ENCODE assay signal across 8 mouse cellular contexts in genomic region chr6:112091125-112091763, GRCm38 (mm10).
A peak's percentile ranks its signal among the peaks of the same experiment; 100 is the strongest.
DNase-seq lines count a peak whose midpoint lies in the region; ATAC-seq and TF ChIP-seq lines count a peak whose summit lies in the region.

No protein-coding gene starts in this region.

- peak; percentile 1 for DNase-seq in thymus, postnatal 25 days
- DNase-seq in thymus, postnatal 36 days, result no peak
- DNase-seq in cerebellum, postnatal 36 days, result peak; percentile 43 to 60
- DNase-seq in heart, postnatal 0 days (ENCODE audit: low spot score), result peak; percentile 28
- peak; percentile 73 for DNase-seq in layer of hippocampus, adult 11-12 months (ENCODE audit: low spot score)
- DNase-seq in lung, postnatal 0 days (ENCODE audit: low spot score), result peak; percentile 15
- peak; percentile 8 to 29 for DNase-seq in right cerebral cortex, postnatal 36 days (ENCODE audit: low spot score in 2 of 2)
- no peak for DNase-seq in thymus, postnatal 0 days (ENCODE audit: low spot score)

- no peak overlapping the region for H3K27ac ChIP-seq in heart, postnatal 0 days (ENCODE audit: low read depth)
- H3K27ac ChIP-seq in lung, postnatal 0 days (ENCODE audit: low read length), result no peak overlapping the region

- peak; percentile 67 for TF ChIP-seq CTCF in heart, postnatal 0 days (IDR thresholded peaks at IDR 0.05; ENCODE audit: low read depth)
- TF ChIP-seq CTCF in lung, postnatal 0 days (IDR thresholded peaks at IDR 0.05), result peak; percentile 63

- no peak overlapping the region for H3K4me3 ChIP-seq in heart, postnatal 0 days (ENCODE audit: low read depth, low read length)
- no peak overlapping the region for H3K4me3 ChIP-seq in lung, postnatal 0 days (ENCODE audit: low read depth, low read length)

- no peaks in the 10 kb centered on the region for H3K9me3 ChIP-seq in heart, postnatal 0 days (replicated peaks; ENCODE audit: control insufficient read depth, low read length)
- H3K9me3 ChIP-seq in lung, postnatal 0 days (ENCODE audit: low read length), result no peaks in the 10 kb centered on the region

- ATAC-seq in heart, postnatal 0 days (ENCODE audit: insufficient read depth, low read depth), result no peak
- no peak for ATAC-seq in lung, postnatal 0 days

- 47% methylated on average over 3 of the region's 3 CpGs for WGBS in heart, postnatal 0 days
- WGBS in lung, postnatal 0 days, result 55% methylated on average over 3 of the region's 3 CpGs

- H3K27me3 ChIP-seq in heart, postnatal 0 days (ENCODE audit: control insufficient read depth, insufficient read depth, low read length), result no peaks in the 10 kb centered on the region
- no peaks in the 10 kb centered on the region for H3K27me3 ChIP-seq in lung, postnatal 0 days (replicated peaks; ENCODE audit: insufficient read depth, low read length)

- H3K4me2 ChIP-seq in heart, postnatal 0 days (ENCODE audit: low read depth, low read length), result no peak overlapping the region
- no peak overlapping the region for H3K4me2 ChIP-seq in lung, postnatal 0 days (replicated peaks; ENCODE audit: low read depth, low read length)

- no peaks in the 10 kb centered on the region for H3K36me3 ChIP-seq in heart, postnatal 0 days (replicated peaks; ENCODE audit: control insufficient read depth, insufficient read depth, low read length)
- H3K36me3 ChIP-seq in lung, postnatal 0 days (ENCODE audit: insufficient read depth, low read length), result no peaks in the 10 kb centered on the region

- H3K9ac ChIP-seq in heart, postnatal 0 days (replicated peaks; ENCODE audit: low read depth, low read length), result no peak overlapping the region
- no peak overlapping the region for H3K9ac ChIP-seq in lung, postnatal 0 days (replicated peaks; ENCODE audit: low read depth)

- no peaks in the 10 kb centered on the region for H3K4me1 ChIP-seq in heart, postnatal 0 days (ENCODE audit: control insufficient read depth, insufficient read depth)
- H3K4me1 ChIP-seq in lung, postnatal 0 days (ENCODE audit: insufficient read depth, low read depth, low read length), result no peaks in the 10 kb centered on the region

- TF ChIP-seq EP300 in heart, postnatal 0 days (IDR thresholded peaks at IDR 0.05; ENCODE audit: low read depth), result no peak
- no peak for TF ChIP-seq EP300 in lung, postnatal 0 days (IDR thresholded peaks at IDR 0.05)

Comparison
In these comparisons a context has a peak if more than half of its experiments do, and no peak if none do; other contexts are left out.
1. DNase-seq: peak in thymus, postnatal 25 days (single experiment), cerebellum, postnatal 36 days (2 of 2), heart, postnatal 0 days (single experiment), layer of hippocampus, adult 11-12 months (single experiment), lung, postnatal 0 days (single experiment) and right cerebral cortex, postnatal 36 days (2 of 2); none in thymus, postnatal 36 days (0 of 2) and thymus, postnatal 0 days (single experiment).